ENCODE assay signal across 8 mouse cellular contexts in genomic region chr11:94548888-94549690, GRCm38 (mm10). TPM values are rescaled to one million over a fixed set of nuclear protein-coding genes. Genes with fewer than 3 reads are reported as not detected.
DNase-seq lines count a peak whose midpoint lies in the region; ATAC-seq lines count a peak whose summit lies in the region.

TSS of gene Rsad1 (minus strand) at chr11:94549255.

- H3K27me3 ChIP-seq in heart, embryonic 14.5 days (ENCODE audit: control insufficient read depth, insufficient read depth, low read length), result no peaks in the 10 kb centered on the region
- no peaks in the 10 kb centered on the region for H3K27me3 ChIP-seq in liver, embryonic 13.5 days
- H3K27me3 ChIP-seq in stomach, embryonic 16.5 days (ENCODE audit: control insufficient read depth, insufficient read depth, low read length), result no peaks in the 10 kb centered on the region

- peak within 1 kb of the TSS; percentile 88 for H3K4me2 ChIP-seq in heart, embryonic 14.5 days (ENCODE audit: low read length)
- H3K4me2 ChIP-seq in liver, embryonic 13.5 days, result peak within 1 kb of the TSS; percentile 83
- H3K4me2 ChIP-seq in stomach, embryonic 16.5 days (ENCODE audit: low read depth, low read length), result peak within 1 kb of the TSS; percentile 84

- WGBS in heart, embryonic 14.5 days, result 3% methylated on average over 49 of the region's 49 CpGs
- WGBS in liver, embryonic 13.5 days (ENCODE audit: insufficient replicate concordance), result 4% methylated on average over 49 of the region's 49 CpGs
- 3% methylated on average over 49 of the region's 49 CpGs for WGBS in stomach, embryonic 16.5 days

- peak within 1 kb of the TSS; percentile 87 to 88 for H3K27ac ChIP-seq in heart, embryonic 14.5 days (replicated peaks in 1 of 2; ENCODE audit: control insufficient read depth in 1 of 2, insufficient read depth in 1 of 2, low read depth in 2 of 2, low read length in 2 of 2)
- peak within 1 kb of the TSS; percentile 54; the same call in 1 of the 2 replicates for H3K27ac ChIP-seq in liver, embryonic 13.5 days
- peak within 1 kb of the TSS; percentile 86 for H3K27ac ChIP-seq in stomach, embryonic 16.5 days (ENCODE audit: low read length)

- peak within 1 kb of the TSS; percentile 61 to 62 for H3K4me3 ChIP-seq in heart, embryonic 14.5 days (ENCODE audit: control insufficient read depth in 1 of 2, insufficient read depth in 1 of 2, low read depth in 1 of 2, low read length in 2 of 2)
- peak within 1 kb of the TSS; percentile 71 for H3K4me3 ChIP-seq in liver, embryonic 13.5 days (replicated peaks)
- H3K4me3 ChIP-seq in stomach, embryonic 16.5 days (replicated peaks; ENCODE audit: low read length), result peak within 1 kb of the TSS; percentile 63

- peak within 1 kb of the TSS; percentile 73 for H3K9ac ChIP-seq in heart, embryonic 14.5 days (ENCODE audit: low read length)
- H3K9ac ChIP-seq in liver, embryonic 13.5 days, result peak within 1 kb of the TSS; percentile 74
- peak within 1 kb of the TSS; percentile 78 for H3K9ac ChIP-seq in stomach, embryonic 16.5 days (ENCODE audit: low read length)

- no peaks in the 10 kb centered on the region for H3K36me3 ChIP-seq in heart, embryonic 14.5 days (ENCODE audit: control insufficient read depth, insufficient read depth, low read length)
- no peaks in the 10 kb centered on the region for H3K36me3 ChIP-seq in liver, embryonic 13.5 days
- H3K36me3 ChIP-seq in stomach, embryonic 16.5 days (ENCODE audit: control insufficient read depth, insufficient read depth, low read length), result no peaks in the 10 kb centered on the region

- no peaks in the 10 kb centered on the region for H3K9me3 ChIP-seq in heart, embryonic 14.5 days (ENCODE audit: control insufficient read depth, low read length)
- H3K9me3 ChIP-seq in liver, embryonic 13.5 days (replicated peaks), result no peaks in the 10 kb centered on the region
- H3K9me3 ChIP-seq in stomach, embryonic 16.5 days (replicated peaks; ENCODE audit: control insufficient read depth, low read length), result no peaks in the 10 kb centered on the region

- peak; percentile 91 for DNase-seq in CD4-positive helper T cell, adult 2 months (ENCODE audit: low read depth, low spot score)
- DNase-seq in brain, embryonic 18.5 days (ENCODE audit: low read depth, low spot score), result peak; percentile 81
- peak; percentile 95 for DNase-seq in kidney, postnatal 14 days
- peak; percentile 84 for DNase-seq in liver, embryonic 13.5 days
- DNase-seq in neural tube, embryonic 10.5 days (ENCODE audit: extremely low spot score, low spot score), result peak; percentile 96

- H3K4me1 ChIP-seq in heart, embryonic 14.5 days (ENCODE audit: control insufficient read depth in 2 of 2, insufficient read depth in 2 of 2, low read length in 2 of 2), result peaks cover 10 to 12% of the 10 kb centered on the region in 2 experiments; a peak in 3 of 4 replicates
- H3K4me1 ChIP-seq in liver, embryonic 13.5 days (replicated peaks), result peaks cover 18% of the 10 kb centered on the region
- peaks cover 6% of the 10 kb centered on the region for H3K4me1 ChIP-seq in stomach, embryonic 16.5 days (ENCODE audit: control insufficient read depth, insufficient read depth, low read length)

- peak; percentile 92 for ATAC-seq in erythroid progenitor cell, adult 5-6 weeks (replicated peaks; ENCODE audit: low FRiP score, poor library complexity, severe bottlenecking)
- peak; percentile 85 for ATAC-seq in heart, embryonic 14.5 days (ENCODE audit: insufficient number of reproducible peaks, insufficient read depth, low FRiP score, low read depth)
- ATAC-seq in liver, embryonic 13.5 days (ENCODE audit: low read depth), result peak; percentile 79
- ATAC-seq in stomach, embryonic 16.5 days (ENCODE audit: insufficient read depth, low FRiP score), result peak; percentile 87

RNA-seq across cellular contexts. Expression of gene Rsad1, which starts in this region (rescaled TPM):
- 0.84 TPM in 1 of 2 replicates, not detected in the other for total RNA-seq in erythroid progenitor cell, adult 5-6 weeks (2015; ENCODE audit: low replicate concordance)
- total RNA-seq in erythroid progenitor cell, adult 5-6 weeks (2017; ENCODE audit: low replicate concordance), result 0.23 and 0.26 TPM in 2 replicates
- 5.4 and 6.9 TPM in 2 replicates for polyA plus RNA-seq in heart, embryonic 14.5 days (2014; fragmentation: Nextera tagmentation; extraction: Ambion mirVana)
- 1.6 and 2.5 TPM in 2 replicates for polyA plus RNA-seq in liver, embryonic 13.5 days (2015; fragmentation: Nextera tagmentation; extraction: Ambion mirVana)
- polyA plus RNA-seq in stomach, embryonic 16.5 days (2015; fragmentation: Nextera tagmentation; extraction: Ambion mirVana), result 3.1 and 3.3 TPM in 2 replicates

Comparison
In these comparisons a context has a peak if more than half of its experiments do, and no peak if none do; other contexts are left out.
1. Peak in every context shown above with its lines: DNase-seq, ATAC-seq, H3K4me3 ChIP-seq and H3K27ac ChIP-seq.
2. Peak in ATAC-seq in erythroid progenitor cell, adult 5-6 weeks; RNA of the gene not detected or under 1 TPM.